In the genomic region with DNA sequence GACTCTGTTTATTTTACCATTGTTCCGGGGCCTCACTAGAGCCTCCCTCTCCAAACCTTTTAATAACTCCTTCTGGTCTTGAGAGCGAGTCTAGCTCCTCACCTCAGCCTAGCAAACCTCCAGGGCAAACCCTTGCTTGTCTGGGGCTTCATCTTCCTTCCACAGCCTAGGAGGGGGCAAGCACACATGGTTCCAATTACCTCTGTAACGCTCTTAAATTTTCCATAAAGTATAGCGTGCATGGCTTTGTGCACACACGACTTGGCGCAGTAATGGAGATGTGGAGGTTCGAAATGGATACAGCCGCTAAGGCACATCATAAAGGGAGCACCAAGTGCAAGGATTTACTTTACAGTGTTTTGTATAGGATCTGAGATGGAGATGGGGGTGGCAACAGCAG, we compare ENCODE assay signal across 10 mouse cellular contexts. TPM values are rescaled to one million over a fixed set of nuclear protein-coding genes. Genes with fewer than 3 reads are reported as not detected.
DNase-seq lines count a peak whose midpoint lies in the region; ATAC-seq and TF ChIP-seq lines count a peak whose summit lies in the region.
"Had no signal": no experiment of that assay in that cellular context is flagged by ENCODE, and none has a peak within 500 bp of the region (broad histone marks: within the 10 kb centered on the region; RNA-seq: fewer than 3 reads in every experiment).

No protein-coding gene starts in this region.

- H3K27me3 ChIP-seq in kidney, embryonic 16.5 days (ENCODE audit: insufficient read depth, low read length): no peaks in the 10 kb centered on the region
- H3K27me3 ChIP-seq in forebrain, postnatal 0 days (ENCODE audit: insufficient read depth, low read length): no peaks in the 10 kb centered on the region

- no peak for ATAC-seq in kidney, embryonic 16.5 days (ENCODE audit: low FRiP score, low TSS enrichment)
- ATAC-seq in forebrain, postnatal 0 days: no peak

- peak overlapping the region; percentile 35 for H3K27ac ChIP-seq in gastrocnemius, adult 2 months
- H3K27ac ChIP-seq in kidney, embryonic 16.5 days (ENCODE audit: low read length): peak overlapping the region; percentile 19
- peak overlapping the region; percentile 35; the same call in 1 of the 2 replicates for H3K27ac ChIP-seq in forebrain, postnatal 0 days (ENCODE audit: low read depth, low read length)
- peak overlapping the region; percentile 27; the same call in 1 of the 2 replicates for H3K27ac ChIP-seq in olfactory bulb, adult 2 months (ENCODE audit: insufficient read depth, low read depth, low read length)
- H3K27ac ChIP-seq: left cerebral cortex, adult 2 months had no signal

- WGBS in kidney, embryonic 16.5 days: 36% methylated on average over 8 of the region's 8 CpGs
- WGBS in forebrain, postnatal 0 days: 81% methylated on average over 8 of the region's 8 CpGs
- 80% methylated on average over 8 of the region's 8 CpGs for WGBS in olfactory bulb, adult 2 months

- no peak overlapping the region for H3K4me3 ChIP-seq in gastrocnemius, adult 2 months
- H3K4me3 ChIP-seq in kidney, embryonic 16.5 days (ENCODE audit: low read length): no peak overlapping the region
- H3K4me3 ChIP-seq in forebrain, postnatal 0 days (ENCODE audit: low read depth, low read length): no peak overlapping the region
- no peak overlapping the region for H3K4me3 ChIP-seq in olfactory bulb, adult 2 months (ENCODE audit: insufficient read depth, low read depth, low read length)
- H3K4me3 ChIP-seq: left cerebral cortex, adult 2 months had no signal

- H3K9ac ChIP-seq in kidney, embryonic 16.5 days (replicated peaks; ENCODE audit: low read length): no peak overlapping the region
- no peak overlapping the region for H3K9ac ChIP-seq in forebrain, postnatal 0 days

- H3K4me1 ChIP-seq in kidney, embryonic 16.5 days (ENCODE audit: insufficient read depth, low read length): peaks cover 30% of the 10 kb centered on the region
- peaks cover 17% of the 10 kb centered on the region; the same call in 1 of the 2 replicates for H3K4me1 ChIP-seq in forebrain, postnatal 0 days (ENCODE audit: insufficient read depth)
- peaks cover 23% of the 10 kb centered on the region for H3K4me1 ChIP-seq in olfactory bulb, adult 2 months (ENCODE audit: control insufficient read depth, insufficient read depth, low read length)

- H3K9me3 ChIP-seq in kidney, embryonic 16.5 days (ENCODE audit: low read length): no peaks in the 10 kb centered on the region
- no peaks in the 10 kb centered on the region for H3K9me3 ChIP-seq in forebrain, postnatal 0 days (ENCODE audit: low read length)

- intact Hi-C loops in gastrocnemius, adult 2 months (cut with DNase I): no loop called here
- intact Hi-C loops in gastrocnemius, postnatal 14 days (cut with DNase I; ENCODE audit: low total_unique reads): no loop called here
- intact Hi-C loops in left cerebral cortex, postnatal 10 days (cut with DNase I): no loop called here

- H3K36me3 ChIP-seq in kidney, embryonic 16.5 days (ENCODE audit: insufficient read depth, low read length): no peaks in the 10 kb centered on the region
- H3K36me3 ChIP-seq in forebrain, postnatal 0 days (ENCODE audit: insufficient read depth): no peaks in the 10 kb centered on the region

- no peak for TF ChIP-seq CTCF in gastrocnemius, adult 2 months (IDR thresholded peaks at IDR 0.05)
- TF ChIP-seq CTCF in forebrain, postnatal 0 days (IDR thresholded peaks at IDR 0.05; ENCODE audit: low read depth): no peak
- no peak for TF ChIP-seq CTCF in olfactory bulb, adult 2 months (IDR thresholded peaks at IDR 0.05; ENCODE audit: insufficient read depth, low read depth, low read length)

- H3K4me2 ChIP-seq in kidney, embryonic 16.5 days (replicated peaks; ENCODE audit: low read depth, low read length): no peak overlapping the region
- H3K4me2 ChIP-seq in forebrain, postnatal 0 days (ENCODE audit: low read depth): no peak overlapping the region

- TF ChIP-seq POLR2A in olfactory bulb, adult 2 months (IDR thresholded peaks at IDR 0.05; ENCODE audit: insufficient read depth, low read depth, low read length): no peak

- no peak for DNase-seq in gastrocnemius, adult 2 months
- DNase-seq in gastrocnemius, postnatal 14 days: no peak
- DNase-seq in kidney, adult 9 months: no peak
- DNase-seq in forebrain, postnatal 0 days: no peak
- DNase-seq in left cerebral cortex, postnatal 10 days (ENCODE audit: extremely low spot score in 1 of 2, low spot score in 2 of 2): no peak
- DNase-seq in cerebellum, postnatal 4 days (ENCODE audit: low spot score in 2 of 2): no peak
- DNase-seq: lung, postnatal 4 days had no signal

RNA-seq across cellular contexts. Expression of gene Ddit4, which starts 14.2 kb away (rescaled TPM):
- total RNA-seq in gastrocnemius, adult 2 months (2021): 100 to 1,000 TPM in 1 of 2 experiments, 10 to 100 TPM in 1; 15.4 to 183 TPM
- 10 to 100 TPM; 15.4 to 70.6 TPM for total RNA-seq in gastrocnemius, postnatal 14 days (2021)
- polyA plus RNA-seq in kidney, embryonic 16.5 days (2015; fragmentation: Nextera tagmentation; extraction: Ambion mirVana): 30.6 and 31.9 TPM in 2 replicates
- total RNA-seq in forebrain, postnatal 0 days (2014; rRNA removed): 40.0 and 40.7 TPM in 2 replicates
- polyA plus RNA-seq in forebrain, postnatal 0 days (2015; fragmentation: Nextera tagmentation; extraction: Ambion mirVana): 52.9 and 57.8 TPM in 2 replicates
- polyA plus RNA-seq in olfactory bulb, adult 2 months (2012; ENCODE audit: insufficient read depth, insufficient read length, low replicate concordance, missing spikeins): 264 TPM in 1 of 2 replicates, not detected in the other
- total RNA-seq in left cerebral cortex, postnatal 10 days (2021): 10 to 100 TPM; 52.2 to 67.8 TPM

RNA-seq across cellular contexts. Expression of gene Ascc1, which starts 36.8 kb away (rescaled TPM):
- total RNA-seq in gastrocnemius, adult 2 months (2021): 10 to 100 TPM; 13.6 to 14.6 TPM
- total RNA-seq in gastrocnemius, postnatal 14 days (2021): 10 to 100 TPM; 11.2 to 13.2 TPM
- polyA plus RNA-seq in kidney, embryonic 16.5 days (2015; fragmentation: Nextera tagmentation; extraction: Ambion mirVana): 56.3 and 58.0 TPM in 2 replicates
- total RNA-seq in forebrain, postnatal 0 days (2014; rRNA removed): 20.0 and 24.3 TPM in 2 replicates
- 43.8 and 50.5 TPM in 2 replicates for polyA plus RNA-seq in forebrain, postnatal 0 days (2015; fragmentation: Nextera tagmentation; extraction: Ambion mirVana)
- polyA plus RNA-seq in olfactory bulb, adult 2 months (2012; ENCODE audit: insufficient read depth, insufficient read length, low replicate concordance, missing spikeins): not detected in 2 replicates
- total RNA-seq in left cerebral cortex, postnatal 10 days (2021): 10 to 100 TPM; 18.4 to 22.2 TPM

RNA-seq across cellular contexts. Expression of gene Anapc16, which starts 37.1 kb away (rescaled TPM):
- total RNA-seq in gastrocnemius, adult 2 months (2021): 10 to 100 TPM; 49.5 to 50.7 TPM
- 10 to 100 TPM; 35.6 to 47.3 TPM for total RNA-seq in gastrocnemius, postnatal 14 days (2021)
- polyA plus RNA-seq in kidney, embryonic 16.5 days (2015; fragmentation: Nextera tagmentation; extraction: Ambion mirVana): 93.6 and 95.2 TPM in 2 replicates
- 98.6 and 115 TPM in 2 replicates for total RNA-seq in forebrain, postnatal 0 days (2014; rRNA removed)
- 109 and 117 TPM in 2 replicates for polyA plus RNA-seq in forebrain, postnatal 0 days (2015; fragmentation: Nextera tagmentation; extraction: Ambion mirVana)
- not detected in 2 replicates for polyA plus RNA-seq in olfactory bulb, adult 2 months (2012; ENCODE audit: insufficient read depth, insufficient read length, low replicate concordance, missing spikeins)
- total RNA-seq in left cerebral cortex, postnatal 10 days (2021): 10 to 100 TPM; 61.8 to 68.6 TPM
